Mouse (Mus musculus): ENCODE data around the gene Gpr3. TPM values are rescaled to one million over a fixed set of nuclear protein-coding genes. Genes with fewer than 3 reads are reported as not detected.

Gene Gpr3
- polyA plus RNA-seq, 1 experiment from 2014 or later, result 0.15 TPM

- Histone ChIP-seq H3K4me1 (replicated peaks; ENCODE audit: control insufficient read depth, insufficient read depth, low read length) (peaks cover 13% of the 10 kb centered on the region), H3K36me3 (ENCODE audit: control insufficient read depth, insufficient read depth, low read length) (no peaks in the 10 kb centered on the region)
- 3% methylated on average over 16 of the region's 16 CpGs for WGBS
These were observed 28.2 kb upstream of the Gpr3 start, which contains the start of gene Map3k6 for GRCm38 (mm10) chr4:133240490-133240921. Gene Map3k6, plus strand, starts transcription at chr4:133240818.

GRCm38 (mm10) chr4:133237911-133238310 lies 25.6 kb upstream of the Gpr3 start:
- Histone ChIP-seq H3K27me3 (ENCODE audit: control insufficient read depth, insufficient read depth, low read depth, low read length) (peaks cover 13% of the 10 kb centered on the region), H3K4me2 (ENCODE audit: low read depth, low read length) (no peak overlapping the region), H3K9me3 (ENCODE audit: control insufficient read depth, low read length) (no peaks in the 10 kb centered on the region), H3K9ac (ENCODE audit: low read length) (no peak overlapping the region), H3K27ac (ENCODE audit: low read length) (no peak overlapping the region), H3K4me3 (ENCODE audit: low read length) (no peak overlapping the region), H3K36me3 (ENCODE audit: control insufficient read depth, insufficient read depth, low read length) (no peaks in the 10 kb centered on the region), H3K4me1 (replicated peaks; ENCODE audit: control insufficient read depth, insufficient read depth, low read length) (peaks cover 13% of the 10 kb centered on the region)
- ATAC-seq (ENCODE audit: low read depth), result no peak
- WGBS, result 60% methylated on average over 4 of the region's 4 CpGs

More at GRCm38 (mm10) chr4:133240490-133240921, 28.2 kb upstream of the Gpr3 start, which contains the start of gene Map3k6:
- Histone ChIP-seq H3K4me3 (ENCODE audit: low read length) (peak within 1 kb of the TSS; percentile 73), H3K27me3 (ENCODE audit: control insufficient read depth, insufficient read depth, low read depth, low read length) (peaks cover 15% of the 10 kb centered on the region), H3K4me2 (ENCODE audit: low read depth, low read length) (peak within 1 kb of the TSS; percentile 100), H3K27ac (ENCODE audit: low read length) (peak within 1 kb of the TSS; percentile 91), H3K9me3 (ENCODE audit: control insufficient read depth, low read length) (no peaks in the 10 kb centered on the region), H3K9ac (ENCODE audit: low read length) (peak within 1 kb of the TSS; percentile 83)
- peak; percentile 85 for ATAC-seq (ENCODE audit: low read depth)

- Histone ChIP-seq H3K27me3 (ENCODE audit: control insufficient read depth, insufficient read depth, low read depth, low read length) (0 out of 2 replicates have a peak, but pooled peaks cover 4% of the 10 kb centered on the region), H3K4me1 (replicated peaks; ENCODE audit: control insufficient read depth, insufficient read depth, low read length) (peaks cover 4% of the 10 kb centered on the region), H3K27ac (ENCODE audit: low read length) (no peak overlapping the region), H3K9me3 (ENCODE audit: control insufficient read depth, low read length) (no peaks in the 10 kb centered on the region), H3K9ac (ENCODE audit: low read length) (no peak overlapping the region), H3K4me2 (ENCODE audit: low read depth, low read length) (no peak overlapping the region), H3K36me3 (ENCODE audit: control insufficient read depth, insufficient read depth, low read length) (no peaks in the 10 kb centered on the region), H3K4me3 (ENCODE audit: low read length) (no peak overlapping the region)
- 72% methylated on average over 5 of the region's 5 CpGs for WGBS
- ATAC-seq (ENCODE audit: low read depth), result no peak
These were observed 23.1 kb upstream of the Gpr3 start for GRCm38 (mm10) chr4:133235415-133235814.

DNA sequence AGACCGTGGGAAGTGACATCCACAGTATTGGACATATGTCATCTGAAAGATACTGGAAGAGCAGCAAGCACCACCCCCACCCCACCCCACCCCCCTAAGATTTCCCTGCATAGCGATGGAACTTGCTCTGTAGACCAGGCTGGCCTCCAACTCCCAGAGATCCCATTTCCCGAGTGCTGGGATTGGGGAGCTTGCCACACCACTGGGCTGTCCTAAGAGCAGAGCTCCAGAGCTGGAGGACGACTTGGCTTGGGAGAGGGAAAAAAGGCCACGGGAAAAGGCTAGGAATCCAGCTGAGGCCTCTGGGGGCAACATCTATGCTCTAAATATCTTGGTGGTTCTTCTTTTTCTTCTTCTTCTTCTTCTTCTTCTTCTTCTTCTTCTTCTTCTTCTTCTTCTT lies 22.4 kb upstream of the Gpr3 start:
- 49% methylated on average over 5 of the region's 5 CpGs for WGBS
- H3K4me2 ChIP-seq (ENCODE audit: low read depth, low read length), result no peak overlapping the region
- 0 out of 2 replicates have a peak, but pooled peaks cover 4% of the 10 kb centered on the region for H3K27me3 ChIP-seq (ENCODE audit: control insufficient read depth, insufficient read depth, low read depth, low read length)
- ATAC-seq (ENCODE audit: low read depth), result no peak
- H3K9ac ChIP-seq (ENCODE audit: low read length), result no peak overlapping the region
- H3K9me3 ChIP-seq (ENCODE audit: control insufficient read depth, low read length), result no peaks in the 10 kb centered on the region
- no peak overlapping the region for H3K27ac ChIP-seq (ENCODE audit: low read length)
- H3K4me1 ChIP-seq (replicated peaks; ENCODE audit: control insufficient read depth, insufficient read depth, low read length), result no peaks in the 10 kb centered on the region
- no peaks in the 10 kb centered on the region for H3K36me3 ChIP-seq (ENCODE audit: control insufficient read depth, insufficient read depth, low read length)
- H3K4me3 ChIP-seq (ENCODE audit: low read length), result no peak overlapping the region

DNA sequence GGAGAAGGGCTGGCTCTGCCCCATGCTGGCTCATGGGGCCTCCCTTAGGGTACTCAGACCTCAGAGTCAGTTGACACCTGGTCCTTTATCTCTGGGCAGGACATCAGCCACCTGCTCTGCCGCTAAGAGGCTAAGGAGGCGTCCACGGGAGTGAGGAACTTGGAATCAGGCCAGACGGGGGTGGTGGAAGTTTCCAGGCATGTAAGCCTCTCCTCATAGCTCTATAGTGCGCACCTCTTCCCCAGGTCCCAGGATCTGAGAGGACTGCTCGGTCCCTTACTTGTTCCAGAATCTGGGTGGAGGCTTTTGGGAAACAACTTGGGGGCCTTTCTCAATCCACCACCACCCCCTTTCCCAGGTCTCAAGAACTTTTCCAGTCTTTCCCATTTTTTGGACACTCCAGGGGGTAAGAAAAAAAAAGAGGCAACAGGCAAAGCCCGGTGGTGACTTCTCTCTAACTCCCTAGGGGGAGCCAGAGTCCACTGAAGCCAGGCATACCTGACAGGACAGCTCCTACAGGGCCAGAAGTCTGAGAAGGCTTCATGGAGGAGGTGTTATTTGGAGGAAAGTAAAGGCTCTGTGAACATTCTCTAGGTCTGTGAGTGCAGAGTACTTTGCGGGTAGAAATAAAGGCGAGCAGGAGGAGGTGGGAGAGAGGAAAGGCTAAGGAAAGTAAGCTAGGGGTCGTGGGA lies 21.1 kb upstream of the Gpr3 start:
- 0 out of 2 replicates have a peak, but pooled peaks cover 4% of the 10 kb centered on the region for H3K27me3 ChIP-seq (ENCODE audit: control insufficient read depth, insufficient read depth, low read depth, low read length)
- H3K36me3 ChIP-seq (ENCODE audit: control insufficient read depth, insufficient read depth, low read length), result no peaks in the 10 kb centered on the region
- no peaks in the 10 kb centered on the region for H3K9me3 ChIP-seq (ENCODE audit: control insufficient read depth, low read length)
- H3K4me2 ChIP-seq (ENCODE audit: low read depth, low read length), result no peak overlapping the region
- H3K4me3 ChIP-seq (ENCODE audit: low read length), result no peak overlapping the region
- WGBS, result 21% methylated on average over 10 of the region's 10 CpGs
- no peak overlapping the region for H3K27ac ChIP-seq (ENCODE audit: low read length)
- no peaks in the 10 kb centered on the region for H3K4me1 ChIP-seq (replicated peaks; ENCODE audit: control insufficient read depth, insufficient read depth, low read length)
- ATAC-seq (ENCODE audit: low read depth), result 0 out of 2 replicates have a peak, but pooled peaks have one; percentile 44
- no peak overlapping the region for H3K9ac ChIP-seq (ENCODE audit: low read length)

- Histone ChIP-seq H3K9me3 (ENCODE audit: control insufficient read depth, low read length) (no peaks in the 10 kb centered on the region), H3K27ac (ENCODE audit: low read length) (no peak overlapping the region), H3K4me1 (replicated peaks; ENCODE audit: control insufficient read depth, insufficient read depth, low read length) (no peaks in the 10 kb centered on the region), H3K27me3 (ENCODE audit: control insufficient read depth, insufficient read depth, low read depth, low read length) (no peaks in the 10 kb centered on the region), H3K4me2 (ENCODE audit: low read depth, low read length) (no peak overlapping the region), H3K36me3 (ENCODE audit: control insufficient read depth, insufficient read depth, low read length) (no peaks in the 10 kb centered on the region), H3K4me3 (ENCODE audit: low read length) (no peak overlapping the region), H3K9ac (ENCODE audit: low read length) (no peak overlapping the region)
- WGBS, result 82% methylated on average over 8 of the region's 8 CpGs
- no peak for ATAC-seq (ENCODE audit: low read depth)
These were observed 17.2 kb upstream of the Gpr3 start for GRCm38 (mm10) chr4:133229582-133229981.

GRCm38 (mm10) chr4:133227636-133228035 lies 15.3 kb upstream of the Gpr3 start:
- Histone ChIP-seq H3K27ac (ENCODE audit: low read length) (no peak overlapping the region), H3K36me3 (ENCODE audit: control insufficient read depth, insufficient read depth, low read length) (no peaks in the 10 kb centered on the region), H3K9ac (ENCODE audit: low read length) (no peak overlapping the region), H3K27me3 (ENCODE audit: control insufficient read depth, insufficient read depth, low read depth, low read length) (no peaks in the 10 kb centered on the region), H3K4me3 (ENCODE audit: low read length) (no peak overlapping the region), H3K4me2 (ENCODE audit: low read depth, low read length) (no peak overlapping the region), H3K4me1 (replicated peaks; ENCODE audit: control insufficient read depth, insufficient read depth, low read length) (peaks cover 4% of the 10 kb centered on the region), H3K9me3 (ENCODE audit: control insufficient read depth, low read length) (no peaks in the 10 kb centered on the region)
- no peak for ATAC-seq (ENCODE audit: low read depth)
- 70% methylated on average over 8 of the region's 8 CpGs for WGBS

DNA sequence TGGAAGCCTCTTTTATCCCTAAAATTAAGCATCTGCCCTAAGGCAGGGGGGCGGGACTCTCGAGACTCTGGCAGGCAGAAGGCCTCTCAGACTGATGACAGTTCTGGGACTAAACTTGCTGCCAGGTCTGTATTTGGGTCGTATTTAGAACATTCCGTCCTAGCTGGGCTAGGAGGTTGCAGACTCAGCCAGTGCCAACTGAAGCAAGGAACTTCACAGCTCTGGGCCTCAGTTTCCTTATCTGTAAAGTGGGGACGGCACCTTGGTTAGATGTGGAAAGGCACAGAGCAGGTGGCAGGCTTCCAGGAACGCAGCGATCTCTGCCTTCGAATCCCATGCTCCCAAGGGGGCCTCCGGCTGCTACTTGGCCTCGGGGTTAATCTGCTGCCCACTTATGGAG lies 13.7 kb upstream of the Gpr3 start:
- ATAC-seq (ENCODE audit: low read depth), result no peak
- no peak overlapping the region for H3K9ac ChIP-seq (ENCODE audit: low read length)
- H3K27me3 ChIP-seq (ENCODE audit: control insufficient read depth, insufficient read depth, low read depth, low read length), result peaks cover 4% of the 10 kb centered on the region; the same call in 1 of the 2 replicates
- H3K36me3 ChIP-seq (ENCODE audit: control insufficient read depth, insufficient read depth, low read length), result no peaks in the 10 kb centered on the region
- no peak overlapping the region for H3K27ac ChIP-seq (ENCODE audit: low read length)
- H3K4me2 ChIP-seq (ENCODE audit: low read depth, low read length), result no peak overlapping the region
- no peaks in the 10 kb centered on the region for H3K9me3 ChIP-seq (ENCODE audit: control insufficient read depth, low read length)
- 68% methylated on average over 10 of the region's 10 CpGs for WGBS
- H3K4me3 ChIP-seq (ENCODE audit: low read length), result no peak overlapping the region
- H3K4me1 ChIP-seq (replicated peaks; ENCODE audit: control insufficient read depth, insufficient read depth, low read length), result peaks cover 4% of the 10 kb centered on the region

- 34% methylated on average over 5 of the region's 5 CpGs for WGBS
- Histone ChIP-seq H3K9ac (ENCODE audit: low read length) (peak overlapping the region; percentile 14; the same call in 1 of the 2 replicates), H3K27ac (ENCODE audit: low read length) (no peak overlapping the region), H3K4me1 (replicated peaks; ENCODE audit: control insufficient read depth, insufficient read depth, low read length) (peaks cover 4% of the 10 kb centered on the region), H3K4me2 (ENCODE audit: low read depth, low read length) (no peak overlapping the region), H3K27me3 (ENCODE audit: control insufficient read depth, insufficient read depth, low read depth, low read length) (peaks cover 4% of the 10 kb centered on the region; the same call in 1 of the 2 replicates), H3K9me3 (ENCODE audit: control insufficient read depth, low read length) (no peaks in the 10 kb centered on the region), H3K4me3 (ENCODE audit: low read length) (no peak overlapping the region), H3K36me3 (ENCODE audit: control insufficient read depth, insufficient read depth, low read length) (no peaks in the 10 kb centered on the region)
- peak; percentile 51 for ATAC-seq (ENCODE audit: low read depth)
These were observed 11.5 kb upstream of the Gpr3 start for GRCm38 (mm10) chr4:133223875-133224274.

All from lung, embryonic 16.5 days (tissue).